Mouse (Mus musculus) intestine, embryonic 16.5 days (tissue): Measurements from ENCODE around the gene Rps6ka5. TPM values are rescaled to one million over a fixed set of nuclear protein-coding genes. Genes with fewer than 3 reads are reported as not detected.

ENCODE experiments used
- ATAC-seq: fragments of 200-750 bp; cut with Nextera tagmentation; 2 replicates; pipeline ENCODE4 v1.8.0; 2017; ENCODE audit warnings: moderate TSS enrichment, moderate library complexity
- H3K27ac ChIP-seq: fragments of 300-500 bp; sonication (generic); 2 replicates; pipeline ENCODE4 v1.5.1; 2014; ENCODE audit warnings: mild to moderate bottlenecking, low read length
- H3K27me3 ChIP-seq: fragments of 300-500 bp; sonication (generic); replicated peaks from 2 replicates; pipeline ENCODE4 v1.6.1; 2014; ENCODE audit warnings: low read length, control low read depth, mixed read lengths; ENCODE audit not compliant: control insufficient read depth, insufficient read depth
- H3K36me3 ChIP-seq: fragments of 300-500 bp; sonication (generic); 2 replicates; pipeline ENCODE4 v1.6.1; 2014; ENCODE audit warnings: low read length, control low read depth; ENCODE audit not compliant: control insufficient read depth, insufficient read depth
- H3K4me1 ChIP-seq: fragments of 300-500 bp; sonication (generic); 2 replicates; pipeline ENCODE4 v1.6.1; 2014; ENCODE audit warnings: low read length, control low read depth, mixed read lengths; ENCODE audit not compliant: control insufficient read depth, insufficient read depth
- H3K4me2 ChIP-seq: fragments of 300-500 bp; sonication (generic); 2 replicates; pipeline ENCODE4 v1.6.1; 2014; ENCODE audit warnings: low read depth, low read length, control low read depth
- H3K4me3 ChIP-seq: fragments of 300-500 bp; sonication (generic); 2 replicates; pipeline ENCODE4 v1.5.1; 2014; ENCODE audit warnings: mild to moderate bottlenecking, low read length
- H3K9ac ChIP-seq: fragments of 300-500 bp; sonication (generic); 2 replicates; pipeline ENCODE4 v1.6.1; 2014; ENCODE audit warnings: low read depth, low read length
- H3K9me3 ChIP-seq: fragments of 300-500 bp; sonication (generic); 2 replicates; pipeline ENCODE4 v1.6.1; 2016; ENCODE audit warnings: low read length, control low read depth; ENCODE audit not compliant: control insufficient read depth
- WGBS: fragments of 180-500 bp; shearing (Covaris S2); extraction: QIAGEN DNeasy Blood & Tissue Kit; methylation state at CpG from one replicate; pipeline ENCODE4 v1.1.7; 2014; 5-methylcytosine and 5-hydroxymethylcytosine counted together
- polyA plus RNA-seq: library from polyadenylated mRNA; unstranded; fragments of >200 nt; fragmentation: Nextera tagmentation; extraction: Ambion mirVana; gene quantifications from 2 replicates; pipeline ENCODE4 v1.2.1, GENCODE M21; 2015

Rps6ka5 gene
- polyA plus RNA-seq, 1 experiment from 2014 or later: 1.9 TPM

DNA sequence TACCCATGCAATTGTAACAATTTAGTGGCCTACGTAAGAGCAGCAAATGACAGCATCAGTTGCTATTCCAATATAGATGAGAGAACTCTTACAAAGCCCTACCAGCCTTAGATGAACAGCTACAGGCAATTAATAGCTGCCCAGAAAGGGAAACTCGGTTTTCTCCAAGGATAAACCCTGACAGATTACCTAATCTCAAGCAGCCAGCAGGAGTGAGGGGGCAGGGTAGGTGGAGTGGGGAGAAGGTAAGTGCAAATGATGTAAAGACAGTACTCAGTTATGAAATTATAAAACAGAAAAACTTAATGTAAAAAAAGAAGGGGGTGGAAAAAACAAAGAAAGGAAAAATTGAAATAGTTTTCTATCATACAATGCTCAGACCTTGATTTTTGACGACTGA lies 159.2 kb downstream of the Rps6ka5 start:
- Histone ChIP-seq H3K9me3 (no peaks in the 10 kb centered on the region), H3K27me3 (no peaks in the 10 kb centered on the region), H3K4me3 (no peak overlapping the region), H3K4me1 (no peaks in the 10 kb centered on the region), H3K4me2 (no peak overlapping the region), H3K27ac (no peak overlapping the region), H3K9ac (no peak overlapping the region), H3K36me3 (no peaks in the 10 kb centered on the region)
- no peak for ATAC-seq
- WGBS: 76% methylated on average over 3 of the region's 3 CpGs

DNA sequence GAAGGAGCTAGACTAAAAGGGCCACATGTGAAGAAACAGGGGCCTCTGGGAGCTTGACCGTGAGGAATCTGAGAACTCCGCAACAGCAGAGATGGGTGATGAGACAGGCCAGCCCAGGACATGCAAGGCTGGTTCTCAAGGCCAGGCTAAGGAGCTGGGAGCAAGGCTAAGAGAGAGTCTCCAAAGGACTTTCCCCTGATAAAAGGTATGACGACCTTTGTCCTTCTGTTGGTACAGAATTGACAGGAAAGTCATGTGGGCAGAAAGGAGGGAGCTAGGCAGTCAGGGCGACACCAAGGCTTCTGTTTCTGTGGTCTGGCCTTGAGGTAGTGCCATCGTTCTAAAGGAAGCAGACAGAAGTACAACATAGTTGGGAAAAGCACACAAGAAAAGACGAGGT lies 173.1 kb downstream of the Rps6ka5 start:
- H3K9ac ChIP-seq: no peak overlapping the region
- ATAC-seq: peak; percentile 66
- no peaks in the 10 kb centered on the region for H3K36me3 ChIP-seq
- H3K27me3 ChIP-seq: no peaks in the 10 kb centered on the region
- no peaks in the 10 kb centered on the region for H3K9me3 ChIP-seq
- 80% methylated on average over 6 of the region's 6 CpGs for WGBS
- H3K4me2 ChIP-seq: no peak overlapping the region
- H3K27ac ChIP-seq: no peak overlapping the region
- no peaks in the 10 kb centered on the region for H3K4me1 ChIP-seq
- no peak overlapping the region for H3K4me3 ChIP-seq

DNA sequence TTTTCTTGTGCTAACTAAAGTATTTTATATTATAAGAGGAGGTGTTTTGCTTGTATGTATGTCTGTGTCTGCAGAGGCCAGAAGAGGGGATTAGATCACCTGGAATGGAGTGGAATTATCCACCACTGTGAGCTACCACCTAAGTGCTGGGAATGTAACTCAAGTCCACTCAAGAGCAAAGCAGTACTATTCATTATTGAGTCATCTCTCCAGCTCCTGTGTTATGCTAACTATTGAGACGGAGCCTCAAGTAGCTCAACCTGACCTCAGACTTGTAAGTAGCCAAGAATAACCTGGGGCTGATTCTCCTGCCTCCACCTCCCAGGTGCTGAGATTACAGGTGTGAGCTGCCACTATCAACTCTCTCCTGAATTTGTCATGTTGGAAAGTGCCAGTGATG lies 174.8 kb downstream of the Rps6ka5 start:
- no peaks in the 10 kb centered on the region for H3K36me3 ChIP-seq
- ATAC-seq: no peak
- no peaks in the 10 kb centered on the region for H3K27me3 ChIP-seq
- WGBS: 85% methylated on average over 1 of the region's 1 CpGs
- H3K4me2 ChIP-seq: no peak overlapping the region
- no peak overlapping the region for H3K27ac ChIP-seq
- H3K4me1 ChIP-seq: no peaks in the 10 kb centered on the region
- H3K9ac ChIP-seq: no peak overlapping the region
- H3K4me3 ChIP-seq: no peak overlapping the region
- no peaks in the 10 kb centered on the region for H3K9me3 ChIP-seq

DNA sequence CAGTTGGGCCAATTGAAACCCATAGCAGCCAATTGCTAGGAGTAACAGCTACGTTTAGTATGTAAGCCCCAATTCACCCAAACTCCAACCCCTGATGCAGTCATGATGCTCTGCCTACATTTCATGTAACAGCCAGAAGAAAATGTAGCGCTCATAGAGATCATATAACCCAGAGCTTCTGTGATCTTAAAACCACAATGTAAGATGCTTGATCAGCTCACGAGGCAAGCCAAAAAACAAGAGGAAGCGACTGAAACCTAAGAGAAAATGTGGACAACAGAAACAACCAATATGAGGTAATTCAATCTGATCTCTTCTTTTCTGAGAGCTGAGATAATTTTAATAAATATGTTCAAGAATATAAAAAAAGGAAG lies 182.6 kb downstream of the Rps6ka5 start:
- Histone ChIP-seq H3K27ac (no peak overlapping the region), H3K4me3 (no peak overlapping the region), H3K9ac (no peak overlapping the region), H3K4me2 (no peak overlapping the region), H3K27me3 (no peaks in the 10 kb centered on the region), H3K4me1 (no peaks in the 10 kb centered on the region), H3K9me3 (no peaks in the 10 kb centered on the region), H3K36me3 (no peaks in the 10 kb centered on the region)
- no peak for ATAC-seq
- 91% methylated on average over 4 of the region's 4 CpGs for WGBS

DNA sequence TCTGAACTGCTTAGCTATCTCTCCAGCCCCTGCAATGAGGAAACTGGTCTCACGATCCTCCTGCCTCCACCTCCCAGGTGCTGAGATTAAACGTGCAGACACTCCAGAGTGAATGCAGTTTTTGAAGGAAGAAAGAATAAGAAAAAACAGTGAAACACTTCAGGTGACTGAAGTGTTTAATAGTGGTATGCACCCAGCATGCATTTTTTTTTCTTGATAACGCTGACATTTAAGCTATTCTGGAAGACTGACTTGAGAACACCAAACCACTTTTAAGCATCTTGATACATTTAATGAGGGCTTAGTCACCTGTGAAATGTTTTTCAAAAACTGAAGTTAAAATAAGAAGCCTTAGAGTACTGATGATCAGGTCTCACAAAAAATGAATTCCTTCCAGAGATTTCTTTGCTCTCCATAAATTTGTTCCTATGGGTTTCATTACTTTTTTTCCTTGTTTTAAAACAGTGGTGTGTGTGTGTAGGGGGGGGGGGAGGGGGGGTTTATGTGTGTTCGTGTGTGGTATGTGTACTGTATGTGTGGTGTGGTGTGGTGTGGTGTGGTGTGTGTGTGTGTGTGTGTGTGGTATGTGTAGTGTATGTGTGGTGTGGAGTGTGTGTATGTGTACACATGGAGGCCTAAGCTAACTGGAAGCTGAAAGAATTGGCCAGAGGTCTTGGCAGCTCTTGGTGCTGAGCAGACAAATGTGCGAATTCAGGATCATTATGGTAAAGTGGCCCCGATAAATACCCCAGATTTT lies 183.2 kb downstream of the Rps6ka5 start:
- H3K9me3 ChIP-seq: no peaks in the 10 kb centered on the region
- 76% methylated on average over 6 of the region's 6 CpGs for WGBS
- ATAC-seq: no peak
- no peaks in the 10 kb centered on the region for H3K36me3 ChIP-seq
- no peak overlapping the region for H3K4me3 ChIP-seq
- no peak overlapping the region for H3K9ac ChIP-seq
- H3K4me2 ChIP-seq: no peak overlapping the region
- no peaks in the 10 kb centered on the region for H3K27me3 ChIP-seq
- no peak overlapping the region for H3K27ac ChIP-seq
- H3K4me1 ChIP-seq: 0 out of 2 replicates have a peak, but pooled peaks cover 2% of the 10 kb centered on the region

DNA sequence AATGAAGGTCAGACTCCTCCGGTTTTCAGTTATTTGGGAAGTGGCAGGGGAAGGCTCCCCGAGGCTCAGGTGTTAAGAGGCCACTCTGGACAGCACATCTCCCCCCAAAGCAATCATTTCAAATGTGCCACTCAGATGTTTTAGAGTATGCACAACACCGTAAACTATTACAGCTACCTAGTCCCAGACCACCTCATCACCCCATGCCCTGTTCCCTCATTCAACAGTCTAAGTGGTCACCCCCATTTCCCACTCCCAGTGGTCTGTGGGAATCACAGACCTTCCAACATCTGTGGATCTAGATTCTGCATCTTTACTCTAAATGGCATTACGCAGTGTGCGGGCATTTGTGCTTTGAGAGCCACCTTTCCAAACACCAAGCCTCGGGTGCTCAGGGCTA lies 184.3 kb downstream of the Rps6ka5 start:
- Histone ChIP-seq H3K27ac (no peak overlapping the region), H3K9me3 (no peaks in the 10 kb centered on the region), H3K9ac (no peak overlapping the region), H3K4me3 (no peak overlapping the region), H3K4me1 (0 out of 2 replicates have a peak, but pooled peaks cover 2% of the 10 kb centered on the region), H3K36me3 (no peaks in the 10 kb centered on the region), H3K27me3 (no peaks in the 10 kb centered on the region), H3K4me2 (no peak overlapping the region)
- 89% methylated on average over 6 of the region's 6 CpGs for WGBS
- ATAC-seq: no peak

DNA sequence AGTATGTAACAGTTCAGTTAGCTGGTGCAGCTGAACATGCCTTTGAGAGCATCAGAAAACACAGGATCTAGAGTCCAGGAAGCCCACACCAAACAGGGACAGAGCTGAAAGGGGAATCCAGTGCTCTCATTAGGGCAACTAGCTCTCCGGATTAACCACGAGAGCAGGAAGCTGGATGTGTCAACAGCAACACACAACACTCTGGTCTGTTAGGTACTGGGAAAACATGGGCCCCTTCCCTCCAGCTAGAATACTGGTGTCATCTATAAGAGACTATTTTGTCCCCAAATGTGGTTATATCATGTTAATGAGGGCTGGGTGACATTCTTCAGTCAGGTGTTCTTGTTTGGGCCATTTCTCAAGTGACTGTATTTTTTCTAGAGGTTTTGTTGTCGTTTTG lies 184.7 kb downstream of the Rps6ka5 start:
- no peak for ATAC-seq
- Histone ChIP-seq H3K4me1 (0 out of 2 replicates have a peak, but pooled peaks cover 2% of the 10 kb centered on the region), H3K4me2 (no peak overlapping the region), H3K36me3 (no peaks in the 10 kb centered on the region), H3K27ac (no peak overlapping the region), H3K27me3 (no peaks in the 10 kb centered on the region), H3K9me3 (no peaks in the 10 kb centered on the region), H3K4me3 (no peak overlapping the region), H3K9ac (no peak overlapping the region)
- 53% methylated on average over 3 of the region's 3 CpGs for WGBS

DNA sequence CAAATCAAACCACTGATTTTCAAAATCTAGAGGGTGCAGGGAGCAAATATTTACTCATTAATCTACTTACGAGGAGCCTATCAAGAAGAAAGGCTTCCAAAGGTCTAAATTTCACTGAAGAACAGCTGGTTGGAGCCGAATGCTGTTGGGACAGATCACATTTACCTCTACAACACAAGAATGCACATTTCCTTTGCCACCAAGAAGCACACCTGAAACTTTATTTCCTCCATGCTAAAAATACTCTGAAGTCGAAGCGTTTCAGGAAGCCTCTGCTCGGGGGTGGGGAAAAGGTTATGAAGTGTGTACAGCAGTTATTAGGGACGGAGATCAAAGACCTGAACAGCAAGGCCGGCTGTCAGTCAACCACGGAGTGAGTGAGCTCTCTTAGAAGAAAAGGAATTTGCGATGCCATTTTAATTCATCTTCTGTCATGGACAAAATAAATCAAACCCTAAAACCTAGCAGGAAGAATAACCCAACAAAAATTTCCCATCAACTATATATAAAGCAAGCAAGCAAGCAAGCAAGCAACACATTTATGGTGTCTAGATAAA lies 187.5 kb downstream of the Rps6ka5 start:
- 41% methylated on average over 9 of the region's 9 CpGs for WGBS
- Histone ChIP-seq H3K9ac (no peak overlapping the region), H3K4me3 (no peak overlapping the region), H3K27ac (no peak overlapping the region), H3K36me3 (no peaks in the 10 kb centered on the region), H3K27me3 (no peaks in the 10 kb centered on the region), H3K4me2 (no peak overlapping the region), H3K4me1 (0 out of 2 replicates have a peak, but pooled peaks cover 2% of the 10 kb centered on the region), H3K9me3 (no peaks in the 10 kb centered on the region)
- ATAC-seq: no peak

DNA sequence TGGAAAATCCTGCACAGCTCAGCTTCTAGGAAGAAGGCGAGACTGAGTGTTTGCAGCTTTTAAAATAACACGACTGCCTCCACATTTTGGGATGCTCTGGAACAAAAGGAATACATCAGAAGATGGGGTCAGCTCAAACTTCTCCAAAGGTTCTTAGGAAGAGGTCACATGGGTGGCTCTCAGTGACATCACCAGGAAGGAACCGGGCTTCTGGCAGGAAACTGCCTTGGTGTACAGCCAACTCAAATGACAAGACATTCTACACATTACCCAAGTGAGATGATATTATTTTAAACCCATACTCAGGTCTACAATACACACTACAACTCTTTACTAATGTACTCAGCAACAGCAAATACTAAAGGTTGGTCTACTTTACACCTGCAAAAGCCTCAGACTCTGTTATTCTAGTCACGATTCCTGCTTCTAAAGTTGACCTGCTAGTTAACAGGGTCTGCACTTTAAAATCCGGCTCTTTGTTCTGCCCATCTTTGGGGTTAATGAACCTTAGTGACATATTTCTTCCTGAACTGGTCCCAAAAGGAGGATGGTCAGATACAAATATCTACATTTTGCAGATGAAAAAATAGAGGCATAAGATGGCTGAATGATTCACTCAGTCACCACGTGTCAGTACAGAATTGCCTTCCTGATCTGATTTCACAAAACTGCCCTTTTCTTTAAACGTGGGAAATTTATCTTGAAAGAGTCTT lies 188.2 kb downstream of the Rps6ka5 start:
- WGBS: 56% methylated on average over 7 of the region's 7 CpGs
- Histone ChIP-seq H3K4me1 (0 out of 2 replicates have a peak, but pooled peaks cover 2% of the 10 kb centered on the region), H3K4me2 (no peak overlapping the region), H3K9ac (no peak overlapping the region), H3K27ac (no peak overlapping the region), H3K27me3 (no peaks in the 10 kb centered on the region), H3K9me3 (no peaks in the 10 kb centered on the region), H3K36me3 (no peaks in the 10 kb centered on the region), H3K4me3 (no peak overlapping the region)
- ATAC-seq: no peak
